Mouse (Mus musculus): ENCODE results near the gene Scaf4. TPM values are rescaled to one million over a fixed set of nuclear protein-coding genes. Genes with fewer than 3 reads are reported as not detected.
"Not testable (repeated sequence)": the region's sequence is repeated elsewhere in the genome, so short reads cannot be mapped to it uniquely, and the experiment has no call there.

Gene Scaf4
- polyA plus RNA-seq, 1 experiment from 2014 or later: 21.9 TPM

DNA sequence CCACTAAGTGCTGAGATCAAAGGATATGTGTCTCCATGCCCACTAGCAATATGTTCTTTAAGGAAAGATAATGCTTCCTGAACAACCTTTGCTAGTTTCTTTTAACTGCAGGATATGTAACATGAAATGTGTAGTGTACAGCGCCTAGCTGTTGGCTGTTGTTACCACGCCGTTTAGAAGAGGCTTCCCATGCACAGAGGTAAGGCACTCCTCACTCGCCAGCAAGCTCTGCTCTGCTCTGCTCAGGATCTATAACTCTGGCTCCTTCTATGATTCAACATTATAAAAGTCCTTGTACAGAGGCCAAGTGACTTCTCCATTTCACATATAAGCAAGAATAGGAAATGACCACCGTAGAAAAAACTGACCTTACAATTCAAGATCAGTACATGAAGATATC lies 24.7 kb downstream of the Scaf4 start:
- ATAC-seq: no peak
- no peak overlapping the region for H3K9ac ChIP-seq
- H3K4me3 ChIP-seq: no peak overlapping the region
- H3K27me3 ChIP-seq (replicated peaks): no peaks in the 10 kb centered on the region
- H3K4me2 ChIP-seq: no peak overlapping the region
- WGBS (ENCODE audit: insufficient replicate concordance): 83% methylated on average over 5 of the region's 5 CpGs
- H3K4me1 ChIP-seq: peaks cover 17% of the 10 kb centered on the region
- H3K27ac ChIP-seq: no peak overlapping the region
- H3K9me3 ChIP-seq (replicated peaks): no peaks in the 10 kb centered on the region
- peaks cover 75% of the 10 kb centered on the region for H3K36me3 ChIP-seq

DNA sequence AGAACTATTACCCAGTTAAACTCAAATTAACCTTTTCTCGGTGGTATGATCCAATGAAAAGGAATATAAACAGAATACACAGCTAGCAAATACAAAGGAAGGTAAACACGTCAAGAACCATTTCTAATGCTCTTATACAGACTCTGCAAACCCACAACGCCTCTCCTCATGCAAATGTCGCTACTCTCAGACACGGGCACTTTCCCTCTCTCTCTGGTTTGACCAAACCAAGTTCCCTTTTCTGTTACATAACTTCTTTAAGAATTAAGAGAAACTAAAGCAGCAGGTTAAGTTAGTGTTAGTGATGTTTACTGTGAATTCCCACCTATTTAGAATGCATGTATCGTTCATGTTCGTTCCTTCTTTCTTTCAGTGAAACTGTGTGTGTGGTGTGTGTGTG lies 25.4 kb downstream of the Scaf4 start:
- peaks cover 82% of the 10 kb centered on the region for H3K36me3 ChIP-seq
- H3K4me2 ChIP-seq: no peak overlapping the region
- H3K4me3 ChIP-seq: no peak overlapping the region
- no peak overlapping the region for H3K9ac ChIP-seq
- ATAC-seq: no peak
- 79% methylated on average over 7 of the region's 7 CpGs for WGBS (ENCODE audit: insufficient replicate concordance)
- no peaks in the 10 kb centered on the region for H3K9me3 ChIP-seq (replicated peaks)
- no peaks in the 10 kb centered on the region for H3K27me3 ChIP-seq (replicated peaks)
- H3K4me1 ChIP-seq: peaks cover 10% of the 10 kb centered on the region
- no peak overlapping the region for H3K27ac ChIP-seq

- Histone ChIP-seq H3K9me3 (replicated peaks) (no peaks in the 10 kb centered on the region), H3K4me1 (no peaks in the 10 kb centered on the region), H3K36me3 (peaks cover 96% of the 10 kb centered on the region), H3K27ac (no peak overlapping the region), H3K27me3 (replicated peaks) (no peaks in the 10 kb centered on the region), H3K4me3 (no peak overlapping the region), H3K9ac (no peak overlapping the region), H3K4me2 (no peak overlapping the region)
- 72% methylated on average over 2 of the region's 2 CpGs for WGBS (ENCODE audit: insufficient replicate concordance)
- no peak for ATAC-seq
Observed at GRCm38 (mm10) chr16:90252521-90252920, 31.8 kb downstream of the Scaf4 start.

DNA sequence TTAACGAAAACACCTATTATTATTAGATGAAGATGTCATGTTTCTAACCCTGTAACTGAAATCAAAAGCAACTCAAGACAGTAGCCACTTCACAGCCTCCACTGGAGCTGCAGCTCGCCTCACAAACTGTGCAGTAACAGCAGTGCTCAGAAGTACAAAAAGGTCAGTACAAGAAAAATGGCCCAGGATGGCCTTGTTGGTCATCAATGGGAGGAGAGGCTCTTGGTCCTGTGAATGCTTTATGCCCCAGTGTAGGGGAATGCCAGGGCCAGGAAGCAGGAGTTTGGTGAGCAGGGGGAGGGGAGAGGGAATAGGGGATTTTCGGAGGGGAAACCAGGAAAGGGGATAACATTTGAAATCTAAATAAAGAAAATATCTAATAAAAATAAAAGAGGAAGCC lies 33.0 kb downstream of the Scaf4 start:
- H3K9me3 ChIP-seq (replicated peaks); H3K4me2 ChIP-seq; H3K9ac ChIP-seq; H3K27me3 ChIP-seq (replicated peaks); H3K4me1 ChIP-seq; H3K27ac ChIP-seq; ATAC-seq; H3K4me3 ChIP-seq: not testable (repeated sequence)
- H3K36me3 ChIP-seq: peaks cover 96% of the 10 kb centered on the region
- 75% methylated on average over 3 of the region's 3 CpGs for WGBS (ENCODE audit: insufficient replicate concordance)

DNA sequence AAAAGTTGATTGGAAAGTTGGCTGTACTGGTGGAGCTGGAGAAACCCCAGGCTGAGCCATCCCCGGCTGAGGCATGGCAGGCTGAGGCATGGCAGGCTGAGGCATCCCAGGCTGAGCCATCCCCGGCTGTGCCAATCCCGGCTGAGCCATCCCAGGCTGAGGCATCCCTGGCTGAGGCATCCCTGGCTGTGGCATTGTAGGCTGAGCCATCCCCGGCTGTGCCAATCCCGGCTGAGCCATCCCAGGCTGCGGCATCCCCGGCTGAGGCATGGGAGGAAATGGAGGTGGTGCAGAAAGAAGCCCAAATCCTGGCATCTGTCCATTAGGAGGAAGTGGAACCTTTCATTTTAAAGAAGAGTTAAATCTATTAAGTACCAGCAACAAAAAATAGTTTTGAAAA lies 34.2 kb downstream of the Scaf4 start:
- H3K9me3 ChIP-seq (replicated peaks): no peaks in the 10 kb centered on the region
- ATAC-seq: no peak
- H3K27me3 ChIP-seq (replicated peaks): no peaks in the 10 kb centered on the region
- no peaks in the 10 kb centered on the region for H3K4me1 ChIP-seq
- no peak overlapping the region for H3K27ac ChIP-seq
- H3K9ac ChIP-seq: no peak overlapping the region
- no peak overlapping the region for H3K4me3 ChIP-seq
- peaks cover 98% of the 10 kb centered on the region for H3K36me3 ChIP-seq
- no peak overlapping the region for H3K4me2 ChIP-seq
- 89% methylated on average over 7 of the region's 7 CpGs for WGBS (ENCODE audit: insufficient replicate concordance)

DNA sequence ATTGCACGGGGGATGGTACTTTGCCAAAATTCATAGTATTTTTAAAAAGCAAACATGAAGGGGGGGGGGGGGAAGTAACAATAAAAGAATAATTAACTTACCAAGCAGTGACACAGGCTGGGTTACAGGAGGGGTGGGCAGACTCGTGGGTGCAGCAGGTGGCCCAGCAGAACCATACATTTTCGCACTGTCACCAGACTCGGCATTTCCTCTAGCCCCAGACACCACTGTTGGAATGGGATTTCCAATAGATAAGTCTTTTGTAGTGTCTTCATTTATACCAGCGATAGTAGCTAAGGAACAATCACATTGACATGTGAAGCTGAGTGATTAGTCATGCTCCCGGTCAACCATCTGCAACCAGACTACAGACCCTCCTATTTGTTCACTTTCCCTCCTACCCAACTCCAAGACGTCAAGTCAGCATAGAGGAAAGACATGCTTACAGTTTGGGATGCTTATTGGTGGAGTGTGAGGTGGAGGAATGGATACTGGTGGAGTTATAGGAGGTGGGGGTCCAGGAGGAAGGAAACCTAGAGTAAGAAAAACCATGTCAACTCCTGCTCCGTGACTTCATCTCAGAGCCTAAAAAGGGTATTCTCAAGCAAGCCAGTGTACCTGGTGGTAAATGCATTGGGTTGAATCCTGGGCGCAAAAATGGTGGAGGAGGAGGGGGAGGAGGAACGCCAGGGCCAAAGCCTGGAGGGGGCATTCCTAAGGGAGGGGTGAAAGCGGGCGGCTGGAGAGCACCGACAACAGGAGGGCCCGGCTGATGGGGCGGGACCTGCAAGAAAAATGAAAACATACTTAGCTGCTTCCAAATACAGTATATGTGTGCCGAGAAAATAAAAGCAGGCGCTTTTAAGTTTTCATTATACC lies 41.6 kb downstream of the Scaf4 start:
- Histone ChIP-seq H3K36me3 (peaks cover 97% of the 10 kb centered on the region), H3K4me1 (no peaks in the 10 kb centered on the region), H3K9ac (no peak overlapping the region), H3K9me3 (replicated peaks) (no peaks in the 10 kb centered on the region), H3K27me3 (replicated peaks) (no peaks in the 10 kb centered on the region), H3K4me3 (no peak overlapping the region), H3K4me2 (no peak overlapping the region), H3K27ac (no peak overlapping the region)
- ATAC-seq: no peak
- WGBS (ENCODE audit: insufficient replicate concordance): 83% methylated on average over 17 of the region's 17 CpGs

DNA sequence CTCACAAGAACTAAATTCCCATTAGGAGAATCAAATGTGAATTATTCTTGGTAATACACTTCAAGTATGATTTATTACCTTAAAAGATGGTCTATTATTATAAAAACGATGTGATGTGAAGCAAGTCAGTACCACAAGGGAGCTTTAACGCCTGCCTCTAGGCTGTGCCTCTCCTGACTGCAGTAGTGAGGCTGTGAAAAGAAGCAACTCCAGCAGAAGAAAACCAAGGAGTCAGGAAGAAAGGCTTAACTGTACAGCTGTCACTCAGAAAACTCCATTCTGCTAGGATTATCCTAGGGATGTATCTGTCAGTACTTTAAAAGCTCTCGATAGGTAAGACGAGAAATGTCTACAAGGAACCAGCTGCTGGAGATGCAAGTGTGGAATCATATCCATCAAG lies 42.4 kb downstream of the Scaf4 start:
- 88% methylated on average over 4 of the region's 4 CpGs for WGBS (ENCODE audit: insufficient replicate concordance)
- Histone ChIP-seq H3K4me1 (no peaks in the 10 kb centered on the region), H3K4me3 (no peak overlapping the region), H3K9ac (no peak overlapping the region), H3K27me3 (replicated peaks) (no peaks in the 10 kb centered on the region), H3K36me3 (peaks cover 95% of the 10 kb centered on the region), H3K9me3 (replicated peaks) (no peaks in the 10 kb centered on the region), H3K4me2 (no peak overlapping the region), H3K27ac (no peak overlapping the region)
- no peak for ATAC-seq

DNA sequence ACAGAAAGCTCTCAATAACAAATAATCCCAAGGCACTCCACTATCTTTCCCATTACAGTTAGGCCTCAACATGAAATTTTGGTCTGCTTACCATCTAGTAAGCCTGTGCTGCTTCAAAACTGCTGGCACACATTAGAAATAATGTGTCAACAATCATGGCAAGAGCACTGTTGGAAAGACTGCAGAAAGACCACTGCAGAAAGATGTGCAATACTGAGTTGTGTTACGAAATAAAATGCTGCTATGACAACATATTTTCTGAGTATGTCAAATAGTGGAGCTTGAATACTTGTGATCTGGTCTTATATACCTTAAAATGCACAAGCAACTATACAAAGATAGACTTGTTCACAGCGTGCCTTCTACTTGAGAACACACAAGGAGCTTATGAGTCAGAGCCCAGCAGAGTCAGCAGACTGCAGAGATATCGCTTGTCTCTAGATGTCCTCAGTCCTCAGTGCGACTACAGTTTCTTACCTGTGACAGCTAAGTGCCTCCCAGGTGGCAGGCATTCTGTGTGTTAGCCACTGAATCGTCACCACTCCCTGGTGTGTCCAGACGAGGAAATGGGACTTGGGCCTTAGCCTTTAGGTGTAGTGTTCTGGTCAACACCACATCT lies 45.1 kb downstream of the Scaf4 start:
- 83% methylated on average over 6 of the region's 6 CpGs for WGBS (ENCODE audit: insufficient replicate concordance)
- Histone ChIP-seq H3K9me3 (replicated peaks) (no peaks in the 10 kb centered on the region), H3K4me3 (no peak overlapping the region), H3K9ac (no peak overlapping the region), H3K36me3 (peaks cover 83% of the 10 kb centered on the region), H3K4me1 (peaks cover 10% of the 10 kb centered on the region; the same call in 1 of the 2 replicates), H3K4me2 (no peak overlapping the region), H3K27ac (no peak overlapping the region), H3K27me3 (replicated peaks) (no peaks in the 10 kb centered on the region)
- no peak for ATAC-seq

DNA sequence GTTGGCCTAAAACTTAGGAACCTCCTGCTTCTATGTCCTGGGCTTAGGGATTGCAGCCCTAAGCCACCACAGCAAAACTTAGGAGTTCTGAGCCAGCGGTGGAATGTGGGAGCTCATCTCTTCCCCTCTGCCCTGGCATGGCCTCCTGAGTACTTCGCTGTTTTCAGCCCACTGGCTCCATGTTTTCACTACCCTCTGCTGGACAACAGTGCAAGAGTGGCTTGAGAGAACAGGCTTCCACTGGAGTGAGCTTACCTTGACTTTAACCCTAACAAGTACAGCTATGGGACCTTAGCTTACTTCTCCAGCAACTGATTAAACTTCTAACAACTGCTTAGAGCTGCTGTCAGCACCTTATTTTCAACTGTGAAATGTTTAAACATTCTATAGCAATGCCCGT lies 49.1 kb downstream of the Scaf4 start:
- H3K4me2 ChIP-seq: no peak overlapping the region
- H3K27me3 ChIP-seq (replicated peaks): no peaks in the 10 kb centered on the region
- no peak overlapping the region for H3K4me3 ChIP-seq
- no peaks in the 10 kb centered on the region for H3K9me3 ChIP-seq (replicated peaks)
- no peak overlapping the region for H3K27ac ChIP-seq
- peaks cover 64% of the 10 kb centered on the region for H3K36me3 ChIP-seq
- no peak overlapping the region for H3K9ac ChIP-seq
- H3K4me1 ChIP-seq: peaks cover 10% of the 10 kb centered on the region; the same call in 1 of the 2 replicates
- WGBS (ENCODE audit: insufficient replicate concordance): 82% methylated on average over 3 of the region's 3 CpGs
- ATAC-seq: no peak

DNA sequence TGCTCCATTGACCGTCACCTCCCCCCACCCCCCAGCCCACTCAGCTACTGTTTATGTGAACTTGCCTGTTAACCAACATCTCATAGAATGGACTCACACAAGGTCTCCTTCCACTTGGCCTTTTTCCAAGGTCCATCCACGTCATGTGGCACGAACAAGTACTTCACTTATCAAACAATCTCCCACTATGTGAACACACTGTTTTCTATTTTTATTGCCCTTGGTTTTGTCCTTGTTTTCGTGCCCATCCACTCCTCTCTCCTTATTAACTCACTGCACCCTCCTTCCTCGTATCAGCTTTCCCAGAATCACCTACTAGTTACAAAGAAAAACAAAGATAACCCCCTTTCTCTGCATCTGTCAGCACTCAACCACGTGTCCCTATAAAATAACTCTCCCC lies 49.7 kb downstream of the Scaf4 start:
- peaks cover 10% of the 10 kb centered on the region; the same call in 1 of the 2 replicates for H3K4me1 ChIP-seq
- no peaks in the 10 kb centered on the region for H3K9me3 ChIP-seq (replicated peaks)
- no peak overlapping the region for H3K9ac ChIP-seq
- no peak overlapping the region for H3K27ac ChIP-seq
- ATAC-seq: no peak
- no peak overlapping the region for H3K4me3 ChIP-seq
- 58% methylated on average over 6 of the region's 6 CpGs for WGBS (ENCODE audit: insufficient replicate concordance)
- no peak overlapping the region for H3K4me2 ChIP-seq
- no peaks in the 10 kb centered on the region for H3K27me3 ChIP-seq (replicated peaks)
- peaks cover 64% of the 10 kb centered on the region for H3K36me3 ChIP-seq

DNA sequence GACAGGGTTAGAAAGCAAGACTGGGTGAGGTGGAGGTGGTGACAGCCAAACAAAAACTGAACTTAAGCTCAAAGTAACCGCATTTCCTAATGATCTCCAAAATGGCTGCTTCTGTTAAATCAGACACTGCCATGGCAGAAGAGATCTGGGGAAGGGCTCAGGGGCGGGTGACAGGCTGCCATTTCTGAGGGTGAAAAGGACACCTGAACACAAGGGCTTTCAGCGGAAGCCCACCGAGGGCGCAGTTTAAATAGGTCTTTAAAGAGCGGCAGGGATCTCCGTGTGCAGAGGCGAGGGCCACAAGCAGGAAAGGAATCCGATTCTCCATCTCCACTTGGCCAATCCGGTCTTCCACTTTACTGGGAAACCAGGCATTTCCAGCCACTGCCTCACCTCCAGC lies 50.6 kb downstream of the Scaf4 start:
- WGBS (ENCODE audit: insufficient replicate concordance): 91% methylated on average over 10 of the region's 10 CpGs
- no peaks in the 10 kb centered on the region for H3K27me3 ChIP-seq (replicated peaks)

DNA sequence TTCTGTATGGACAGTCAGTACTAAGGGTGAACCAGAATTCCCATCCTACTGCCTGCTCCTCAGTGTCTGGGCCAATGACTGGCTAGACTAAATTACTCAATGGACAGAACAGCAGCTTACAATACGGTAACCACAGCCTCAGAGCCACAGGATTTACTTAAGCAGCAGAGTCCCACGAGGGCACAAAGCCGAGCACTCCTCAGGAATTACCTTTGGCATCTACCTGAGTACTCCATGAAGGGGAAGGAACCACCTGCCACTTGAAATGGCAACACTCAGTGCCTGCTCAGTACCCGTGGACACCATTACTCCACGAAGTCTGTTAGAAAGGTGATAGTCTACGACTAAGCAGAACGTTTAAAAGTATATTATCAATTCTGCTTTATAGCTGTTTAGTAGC lies 53.0 kb downstream of the Scaf4 start:
- Histone ChIP-seq H3K9me3 (replicated peaks) (no peaks in the 10 kb centered on the region), H3K9ac (no peak overlapping the region), H3K4me3 (no peak overlapping the region), H3K36me3 (peaks cover 66% of the 10 kb centered on the region), H3K4me2 (no peak overlapping the region), H3K27me3 (replicated peaks) (no peaks in the 10 kb centered on the region), H3K4me1 (peaks cover 10% of the 10 kb centered on the region; the same call in 1 of the 2 replicates), H3K27ac (no peak overlapping the region)
- 85% methylated on average over 7 of the region's 7 CpGs for WGBS (ENCODE audit: insufficient replicate concordance)
- no peak for ATAC-seq

More for the DNA sequence above, 50.6 kb downstream of the Scaf4 start:
- Histone ChIP-seq H3K9me3 (replicated peaks) (no peaks in the 10 kb centered on the region), H3K36me3 (peaks cover 62% of the 10 kb centered on the region), H3K9ac (no peak overlapping the region), H3K4me2 (no peak overlapping the region), H3K4me1 (peaks cover 10% of the 10 kb centered on the region; the same call in 1 of the 2 replicates), H3K27ac (no peak overlapping the region), H3K4me3 (no peak overlapping the region)
- no peak for ATAC-seq

Measured in liver, embryonic 12.5 days (tissue).